Mouse (Mus musculus): ENCODE data around the gene Six5. TPM values are rescaled to one million over a fixed set of nuclear protein-coding genes. Genes with fewer than 3 reads are reported as not detected.

Six5 gene
- polyA plus RNA-seq, 1 experiment, result 7.1 TPM

DNA sequence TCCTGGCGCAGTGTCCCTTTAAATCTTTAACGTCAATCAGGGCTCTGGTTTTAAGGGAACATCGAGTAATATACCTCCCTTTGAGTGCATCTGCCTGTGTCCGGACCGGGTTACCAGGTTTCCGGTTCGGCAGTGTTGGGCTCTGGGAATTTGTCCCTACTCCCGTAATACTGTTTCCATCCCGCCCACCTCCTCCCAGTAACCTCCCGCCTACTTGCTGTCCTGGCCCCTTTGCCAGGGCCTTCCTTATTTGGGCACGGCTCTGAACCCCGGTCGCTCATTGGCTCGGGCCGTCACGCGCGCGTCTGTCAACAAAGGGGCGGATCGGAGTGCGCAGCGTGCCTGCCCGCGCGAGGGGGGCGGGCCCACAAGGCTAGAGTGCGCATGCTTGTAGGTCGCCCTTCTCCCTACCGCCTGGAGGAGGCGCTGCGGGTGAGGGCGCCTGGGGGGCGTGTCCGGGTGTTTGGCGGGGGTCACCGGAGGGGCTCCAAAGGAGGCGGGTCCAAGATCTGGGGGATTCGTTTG lies 37.0 kb downstream of the Six5 start:
- H3K4me1 ChIP-seq (ENCODE audit: control insufficient read depth, insufficient read depth, insufficient read length, low read length), result no peaks in the 10 kb centered on the region
- peak overlapping the region; percentile 88 for H3K27ac ChIP-seq (replicated peaks; ENCODE audit: low read depth, low read length)
- peak overlapping the region; percentile 58 for H3K4me3 ChIP-seq (ENCODE audit: insufficient read depth, low read depth, low read length)

DNA sequence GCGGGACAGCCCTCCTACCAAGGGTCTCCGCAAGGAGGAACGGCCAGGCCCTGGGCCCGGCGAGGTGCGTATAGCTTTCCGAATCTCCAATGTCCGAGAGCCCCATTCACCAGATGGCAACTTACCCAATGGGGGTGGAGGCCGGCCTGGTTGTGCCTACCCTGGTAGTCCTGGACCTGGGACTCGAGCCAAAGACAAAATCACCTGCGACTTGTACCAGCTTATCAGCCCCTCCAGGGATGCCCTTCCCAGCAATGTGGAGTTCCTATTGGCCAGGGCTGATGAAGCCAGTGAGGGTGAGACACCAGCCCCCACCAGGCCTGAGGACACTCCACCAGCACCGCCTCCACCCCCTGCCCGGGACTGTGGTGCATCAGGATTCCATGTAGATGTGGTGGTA lies 41.8 kb downstream of the Six5 start:
- Histone ChIP-seq H3K27ac (replicated peaks; ENCODE audit: low read depth, low read length) (no peak overlapping the region), H3K4me3 (ENCODE audit: insufficient read depth, low read depth, low read length) (no peak overlapping the region), H3K4me1 (ENCODE audit: control insufficient read depth, insufficient read depth, insufficient read length, low read length) (no peaks in the 10 kb centered on the region)

DNA sequence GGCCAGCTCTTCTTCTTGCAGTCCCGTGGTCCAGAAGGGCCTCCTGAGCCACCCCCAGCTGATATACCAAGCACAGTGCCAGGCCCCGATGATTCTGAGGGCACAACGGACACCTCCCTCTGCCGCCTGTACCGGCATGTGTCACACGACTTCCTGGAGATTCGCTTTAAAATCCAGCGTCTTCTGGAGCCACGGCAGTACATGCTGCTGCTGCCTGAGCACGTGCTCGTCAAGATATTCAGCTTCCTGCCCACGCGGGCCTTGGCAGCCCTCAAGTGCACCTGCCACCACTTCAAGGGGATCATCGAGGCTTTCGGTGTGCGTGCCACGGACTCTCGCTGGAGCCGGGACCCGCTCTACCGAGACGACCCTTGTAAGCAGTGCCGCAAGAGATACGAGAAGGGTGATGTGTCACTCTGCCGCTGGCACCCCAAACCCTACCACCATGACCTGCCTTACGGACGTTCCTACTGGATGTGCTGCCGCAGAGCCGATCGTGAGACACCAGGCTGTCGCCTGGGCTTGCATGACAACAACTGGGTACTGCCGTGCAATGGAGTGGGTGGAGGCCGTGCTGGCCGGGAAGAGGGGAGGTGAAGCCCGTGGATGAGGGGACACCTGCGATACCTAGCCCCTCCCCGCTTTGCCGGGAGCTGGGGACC lies 42.4 kb downstream of the Six5 start:
- no peak overlapping the region for H3K4me3 ChIP-seq (ENCODE audit: insufficient read depth, low read depth, low read length)
- H3K27ac ChIP-seq (replicated peaks; ENCODE audit: low read depth, low read length), result no peak overlapping the region
- no peaks in the 10 kb centered on the region for H3K4me1 ChIP-seq (ENCODE audit: control insufficient read depth, insufficient read depth, insufficient read length, low read length)

DNA sequence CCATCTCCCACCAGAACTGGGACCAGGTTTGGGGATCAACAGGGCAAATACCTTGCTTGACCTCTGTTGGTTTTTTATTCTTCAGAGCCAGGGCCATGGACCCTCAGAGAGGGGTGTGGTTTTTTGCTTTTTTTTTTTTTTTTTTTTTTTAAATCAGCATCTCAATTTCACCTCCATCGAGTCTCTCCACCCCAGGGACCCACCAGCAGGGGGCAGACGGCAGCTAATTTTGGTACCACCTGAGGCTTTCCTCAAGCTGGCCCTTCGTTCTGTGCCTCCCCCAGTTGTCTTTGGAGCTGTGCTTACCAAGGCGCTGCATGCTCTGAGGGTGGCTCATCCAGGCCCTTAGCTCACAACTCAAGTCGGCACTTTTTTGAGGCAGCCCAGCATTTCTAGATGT lies 43.0 kb downstream of the Six5 start:
- Histone ChIP-seq H3K27ac (replicated peaks; ENCODE audit: low read depth, low read length) (no peak overlapping the region), H3K4me3 (ENCODE audit: insufficient read depth, low read depth, low read length) (no peak overlapping the region), H3K4me1 (ENCODE audit: control insufficient read depth, insufficient read depth, insufficient read length, low read length) (no peaks in the 10 kb centered on the region)

DNA sequence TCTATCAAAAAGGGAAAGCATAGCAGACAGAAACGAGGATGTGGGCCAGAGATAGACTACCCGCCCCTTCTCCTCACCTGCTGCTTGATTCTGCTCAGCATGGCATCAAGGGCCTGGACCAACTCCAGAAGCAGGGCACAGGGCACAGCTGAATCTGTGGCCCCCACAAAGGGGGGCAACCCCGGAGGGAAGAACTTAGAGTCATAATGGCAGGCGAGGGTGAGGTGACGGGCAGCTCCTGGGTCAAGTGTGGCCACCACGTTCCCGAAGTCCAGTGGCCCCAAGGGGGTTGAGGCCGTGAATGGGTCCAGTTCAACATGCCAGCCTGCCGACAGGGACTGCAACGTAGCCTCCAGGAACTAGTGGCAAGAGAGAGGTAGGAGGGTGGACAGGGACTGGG lies 52.4 kb downstream of the Six5 start:
- Histone ChIP-seq H3K4me3 (ENCODE audit: insufficient read depth, low read depth, low read length) (no peak overlapping the region), H3K4me1 (ENCODE audit: control insufficient read depth, insufficient read depth, insufficient read length, low read length) (peaks cover 6% of the 10 kb centered on the region; the same call in 1 of the 2 replicates), H3K27ac (replicated peaks; ENCODE audit: low read depth, low read length) (no peak overlapping the region)

DNA sequence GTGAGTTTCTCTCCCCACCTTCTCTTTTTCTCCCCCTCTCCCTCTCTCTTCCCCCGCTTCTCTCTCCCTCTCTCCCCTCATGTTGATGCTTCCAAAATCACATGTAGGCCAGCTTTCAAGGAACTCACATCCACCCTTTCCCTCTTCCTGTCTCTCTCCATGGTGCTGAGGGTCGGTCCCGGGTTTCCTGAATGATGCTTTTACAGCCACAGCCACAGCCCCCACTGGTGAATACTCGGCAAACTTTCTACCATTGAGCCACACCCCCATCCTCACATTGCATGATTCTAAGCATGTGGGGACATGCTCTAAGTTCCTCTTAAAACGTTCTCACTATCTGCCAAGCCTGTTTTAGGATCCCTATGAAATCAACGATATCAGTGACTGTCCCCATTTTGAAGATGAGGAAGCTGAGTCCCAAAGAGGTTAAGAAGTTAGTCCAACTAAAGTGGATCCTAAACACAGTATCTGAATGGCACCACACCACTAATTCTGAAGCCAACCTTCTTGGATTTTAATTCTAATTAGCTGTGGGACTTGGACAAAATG lies 53.2 kb downstream of the Six5 start:
- H3K4me3 ChIP-seq (ENCODE audit: insufficient read depth, low read depth, low read length), result no peak overlapping the region

More for the DNA sequence above, 53.2 kb downstream of the Six5 start:
- Histone ChIP-seq H3K4me1 (ENCODE audit: control insufficient read depth, insufficient read depth, insufficient read length, low read length) (peaks cover 6% of the 10 kb centered on the region; the same call in 1 of the 2 replicates), H3K27ac (replicated peaks; ENCODE audit: low read depth, low read length) (no peak overlapping the region)

Other genes with a start within 250 kb of the Six5 start
- gene Pglyrp1, start 223.3 kb upstream of the Six5 start, polyA plus RNA-seq (2012; ENCODE audit: insufficient read depth, insufficient read length, missing spikeins), result 2.0 and 2.8 TPM in 2 replicates
- gene Ccdc61, start 184.2 kb upstream of the Six5 start, polyA plus RNA-seq (2012; ENCODE audit: insufficient read depth, insufficient read length, missing spikeins), result 4.4 and 6.3 TPM in 2 replicates
- 1.1 and 1.6 TPM in 2 replicates for gene Nova2, start 168.7 kb upstream of the Six5 start, polyA plus RNA-seq (2012; ENCODE audit: insufficient read depth, insufficient read length, missing spikeins)
- gene Nanos2, start 107.2 kb upstream of the Six5 start, polyA plus RNA-seq (2012; ENCODE audit: insufficient read depth, insufficient read length, missing spikeins), result not detected in 2 replicates
- gene Mypop, start 103.3 kb upstream of the Six5 start, polyA plus RNA-seq (2012; ENCODE audit: insufficient read depth, insufficient read length, missing spikeins), result 2.7 and 6.0 TPM in 2 replicates
- gene Irf2bp1, start 90.5 kb upstream of the Six5 start, polyA plus RNA-seq (2012; ENCODE audit: insufficient read depth, insufficient read length, missing spikeins), result 7.9 and 11.4 TPM in 2 replicates
- not detected in 2 replicates for gene Foxa3, start 71.1 kb upstream of the Six5 start, polyA plus RNA-seq (2012; ENCODE audit: insufficient read depth, insufficient read length, missing spikeins)
- 28.1 and 42.9 TPM in 2 replicates for gene Sympk, start 70.2 kb upstream of the Six5 start, polyA plus RNA-seq (2012; ENCODE audit: insufficient read depth, insufficient read length, missing spikeins)
- not detected in 2 replicates for gene Rsph6a, start 39.9 kb upstream of the Six5 start, polyA plus RNA-seq (2012; ENCODE audit: insufficient read depth, insufficient read length, missing spikeins)
- gene Dmwd, start 18.4 kb upstream of the Six5 start, polyA plus RNA-seq (2012; ENCODE audit: insufficient read depth, insufficient read length, missing spikeins), result 9.6 and 12.0 TPM in 2 replicates
- gene Dmpk, start 10.7 kb upstream of the Six5 start, polyA plus RNA-seq (2012; ENCODE audit: insufficient read depth, insufficient read length, missing spikeins), result 50.7 and 72.5 TPM in 2 replicates
- gene Gm4969, start 23.8 kb downstream of the Six5 start, polyA plus RNA-seq (2012; ENCODE audit: insufficient read depth, insufficient read length, missing spikeins), result not detected in 2 replicates
- gene Fbxo46, start 25.3 kb downstream of the Six5 start, polyA plus RNA-seq (2012; ENCODE audit: insufficient read depth, insufficient read length, missing spikeins), result 1.7 and 3.3 TPM in 2 replicates
- 7.5 and 9.1 TPM in 2 replicates for gene Qpctl, start 54.7 kb downstream of the Six5 start, polyA plus RNA-seq (2012; ENCODE audit: insufficient read depth, insufficient read length, missing spikeins)
- gene Snrpd2, start 55.1 kb downstream of the Six5 start, polyA plus RNA-seq (2012; ENCODE audit: insufficient read depth, insufficient read length, missing spikeins), result 30.3 and 42.2 TPM in 2 replicates
- 0.44 TPM in 1 of 2 replicates, not detected in the other for gene Gipr, start 71.5 kb downstream of the Six5 start, polyA plus RNA-seq (2012; ENCODE audit: insufficient read depth, insufficient read length, missing spikeins)
- 7.7 and 9.2 TPM in 2 replicates for gene Eml2, start 81.8 kb downstream of the Six5 start, polyA plus RNA-seq (2012; ENCODE audit: insufficient read depth, insufficient read length, missing spikeins)
- 3.8 and 4.7 TPM in 2 replicates for gene Gpr4, start 117.9 kb downstream of the Six5 start, polyA plus RNA-seq (2012; ENCODE audit: insufficient read depth, insufficient read length, missing spikeins)
- 28.9 and 29.2 TPM in 2 replicates for gene Opa3, start 133.7 kb downstream of the Six5 start, polyA plus RNA-seq (2012; ENCODE audit: insufficient read depth, insufficient read length, missing spikeins)
- gene Vasp, start 177.2 kb downstream of the Six5 start, polyA plus RNA-seq (2012; ENCODE audit: insufficient read depth, insufficient read length, missing spikeins), result 13.4 and 19.2 TPM in 2 replicates
- not detected in 2 replicates for gene Ppm1n, start 185.5 kb downstream of the Six5 start, polyA plus RNA-seq (2012; ENCODE audit: insufficient read depth, insufficient read length, missing spikeins)
- 14.9 and 16.6 TPM in 2 replicates for gene Rtn2, start 188.0 kb downstream of the Six5 start, polyA plus RNA-seq (2012; ENCODE audit: insufficient read depth, insufficient read length, missing spikeins)
- gene Fosb, start 215.5 kb downstream of the Six5 start, polyA plus RNA-seq (2012; ENCODE audit: insufficient read depth, insufficient read length, missing spikeins), result 2.7 and 48.0 TPM in 2 replicates

Measured in brown adipose tissue, adult 24 weeks (tissue).